Mouse (Mus musculus) mouse embryonic stem cell (cell line): ENCODE results near the gene Tbca.

Source experiments
- in situ Hi-C, 2 experiments: fragments of 300-500 bp; cut with MboI; formaldehyde crosslinking; loops; 1 replicate in 1 of 2; 3 replicates in 1 of 2; pipeline ENCODE4 v1.14.3; 2019 to 2020; ENCODE audit warnings: low sequenced_read_pairs in 2 of 2, low pct_unique_long_range_greater_than_20kb in 1 of 2, mixed read lengths in 1 of 2; ENCODE audit not compliant: unreplicated experiment in 1 of 2

The Tbca gene

DNA sequence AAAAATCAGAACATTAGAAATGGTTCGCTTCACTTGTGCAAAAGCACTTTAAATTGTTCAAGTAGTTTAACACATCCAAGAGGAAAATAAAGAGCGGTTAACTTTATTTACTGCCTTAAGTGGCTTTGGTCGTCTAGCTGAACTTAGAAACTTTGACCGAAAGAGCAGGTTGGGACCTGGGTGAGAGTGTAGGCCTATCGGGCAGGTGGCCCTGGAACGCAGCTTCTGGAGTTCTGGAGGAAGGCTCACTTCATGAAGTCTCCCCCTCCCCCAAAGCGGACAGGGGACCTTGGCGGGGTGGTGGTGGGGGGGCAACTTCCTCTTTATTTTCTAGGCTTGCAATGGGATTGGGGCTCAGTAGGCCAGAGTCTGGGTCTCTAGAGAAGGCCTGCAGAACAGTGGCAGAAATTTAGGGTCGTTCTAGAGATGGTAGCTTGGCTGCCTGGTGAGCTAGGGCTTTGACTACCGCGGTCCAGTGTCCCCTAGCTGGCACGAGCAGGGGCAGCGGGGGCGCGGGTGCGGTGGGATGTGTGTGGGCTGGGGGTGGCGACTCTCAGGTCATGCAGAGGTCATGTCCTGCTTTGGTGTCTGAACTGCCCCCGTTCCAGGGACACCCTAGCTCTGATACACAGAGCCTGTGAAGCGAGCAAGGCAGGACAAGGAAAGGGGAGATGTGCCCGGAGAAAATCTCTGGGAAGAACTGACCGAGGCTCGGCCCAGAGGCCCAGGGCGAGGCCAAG is 86.1 kb downstream of the Tbca start:
- in situ Hi-C loops = no loop called here

GRCm38 (mm10) chr13:94875396-94875880 is 86.7 kb downstream of the Tbca start, which contains the start of gene Otp:
Gene Otp (plus strand): TSS chr13:94875602.
- in situ Hi-C loops = no loop called here

DNA sequence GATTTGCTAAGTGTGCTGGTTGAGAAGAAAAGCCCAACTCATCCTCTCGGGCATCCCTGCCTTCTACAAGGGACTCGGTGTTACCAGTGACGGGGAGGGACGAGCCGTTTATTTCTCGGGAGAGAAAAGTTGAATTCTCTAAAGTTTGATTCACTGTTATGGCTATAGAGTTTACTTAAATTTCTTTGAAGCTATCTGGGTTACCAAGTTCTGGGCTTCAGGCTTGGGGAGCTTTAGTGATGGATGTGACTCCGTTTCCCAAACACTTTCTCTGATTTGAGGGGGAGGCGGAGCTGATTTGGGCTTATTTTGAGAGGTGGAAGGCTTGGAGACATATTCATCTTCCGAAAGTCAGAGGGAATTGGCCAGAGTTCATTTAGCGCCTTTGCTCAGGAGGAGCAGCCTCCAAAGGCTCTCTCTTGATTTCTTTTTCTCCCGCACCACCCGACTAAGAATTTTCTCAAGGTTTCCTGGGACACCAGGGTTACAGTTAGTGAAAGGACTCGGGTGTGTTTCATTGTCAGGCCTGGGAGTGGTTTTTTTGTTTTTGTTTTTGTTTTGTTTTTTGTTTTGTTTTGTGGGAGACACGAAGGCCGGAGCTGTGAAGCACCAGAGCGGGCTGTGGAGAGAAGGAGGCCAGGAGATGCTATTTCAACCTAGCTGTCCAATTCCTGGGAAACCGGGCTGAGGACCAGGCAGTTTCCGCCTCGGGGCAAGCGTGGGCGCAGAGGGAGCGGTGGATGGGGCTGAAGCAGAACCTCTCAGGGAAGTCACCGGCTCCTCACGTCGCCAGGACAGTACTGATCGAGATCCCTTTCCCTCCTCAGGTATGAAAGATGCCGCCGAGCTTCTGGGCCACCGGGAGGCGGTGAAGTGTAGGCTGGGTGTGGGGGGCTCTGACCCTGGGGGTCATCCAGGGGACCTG is 87.8 kb downstream of the Tbca start:
- in situ Hi-C loops = no loop called here

GRCm38 (mm10) chr13:94877211-94877590 is 88.5 kb downstream of the Tbca start:
- in situ Hi-C loops = no loop called here

GRCm38 (mm10) chr13:94877991-94878745 is 89.5 kb downstream of the Tbca start:
- in situ Hi-C loops = no loop called here

GRCm38 (mm10) chr13:94881201-94881600 is 92.5 kb downstream of the Tbca start:
- in situ Hi-C loops = no loop called here

GRCm38 (mm10) chr13:94882221-94882620 is 93.5 kb downstream of the Tbca start:
- in situ Hi-C loops = no loop called here

DNA sequence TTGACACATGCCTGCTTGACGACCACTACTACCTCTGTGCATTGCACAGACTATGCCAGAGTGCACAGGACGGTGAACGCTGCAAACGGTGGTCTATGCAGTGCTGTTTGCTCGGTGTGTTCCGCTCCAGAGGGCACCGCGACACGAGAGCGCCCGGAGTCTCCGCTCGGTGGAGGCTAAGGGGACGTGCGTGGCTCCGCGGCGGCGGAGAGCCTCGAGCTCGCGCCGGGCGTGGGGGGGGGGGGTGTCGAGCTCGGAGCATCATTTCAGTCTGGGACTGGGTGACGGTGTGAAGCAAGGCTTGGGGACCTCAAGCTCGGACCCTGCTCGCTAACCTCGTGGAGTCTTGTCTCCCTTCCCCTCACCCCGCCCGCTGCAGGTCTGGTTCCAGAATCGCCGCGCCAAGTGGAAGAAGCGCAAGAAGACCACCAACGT is 94.0 kb downstream of the Tbca start:
- in situ Hi-C loops = no loop called here

- in situ Hi-C loops = no loop called here
These were observed 94.7 kb downstream of the Tbca start for GRCm38 (mm10) chr13:94883163-94883965.

DNA sequence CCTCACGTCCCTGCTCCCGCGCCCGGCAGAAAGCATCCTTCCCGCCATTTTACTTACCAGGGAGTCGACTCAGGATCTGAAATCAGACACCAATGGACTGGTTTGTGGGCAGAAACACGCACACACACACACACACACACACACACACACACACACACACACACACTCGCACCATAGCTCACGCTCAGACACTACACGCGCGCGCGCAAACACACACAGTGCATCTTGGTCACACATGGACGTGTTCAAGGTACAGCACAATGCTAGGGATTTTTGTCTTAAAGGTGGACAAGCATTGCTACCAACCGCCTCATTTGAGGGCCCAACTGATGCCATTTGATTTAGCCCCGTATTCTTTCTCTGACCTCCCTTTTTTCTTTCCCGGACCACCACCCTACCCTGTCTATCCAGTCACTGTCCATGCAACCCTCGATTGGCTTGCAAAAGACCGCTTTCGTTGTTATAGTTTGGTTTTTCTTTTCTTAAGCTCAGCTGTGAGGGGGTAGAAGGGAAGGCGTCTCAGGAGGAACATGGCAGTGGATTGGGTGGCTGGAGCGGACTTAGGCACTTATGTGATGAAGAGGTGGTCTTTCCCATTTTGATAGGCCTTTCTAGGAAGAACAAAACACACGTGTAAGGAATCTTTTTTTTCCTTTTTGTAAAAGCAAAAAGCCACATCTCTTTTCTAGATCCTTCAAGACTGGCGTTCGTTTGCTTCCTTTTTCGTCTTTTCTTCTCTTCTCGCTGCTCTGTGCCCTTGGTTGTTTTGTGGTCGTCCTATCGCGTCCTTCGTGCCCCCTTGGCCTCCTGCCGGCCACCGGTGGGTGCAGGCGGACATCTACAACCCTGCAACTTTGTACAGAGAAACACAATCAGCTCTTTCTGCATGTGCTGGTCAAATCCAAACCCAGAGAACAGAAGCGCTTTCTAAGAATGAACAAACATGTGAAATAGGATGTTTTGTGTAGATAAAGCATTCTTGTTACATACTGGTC is 95.6 kb downstream of the Tbca start:
- in situ Hi-C loops = no loop called here

GRCm38 (mm10) chr13:94885291-94886235 is 96.9 kb downstream of the Tbca start:
- in situ Hi-C loops = no loop called here
